Mouse (Mus musculus): Measurements from ENCODE around the gene Apoc1. TPM values are rescaled to one million over a fixed set of nuclear protein-coding genes. Genes with fewer than 3 reads are reported as not detected.

The Apoc1 gene
- not detected for polyA plus RNA-seq (2012; fragmentation: generic; extraction: Trizol)

DNA sequence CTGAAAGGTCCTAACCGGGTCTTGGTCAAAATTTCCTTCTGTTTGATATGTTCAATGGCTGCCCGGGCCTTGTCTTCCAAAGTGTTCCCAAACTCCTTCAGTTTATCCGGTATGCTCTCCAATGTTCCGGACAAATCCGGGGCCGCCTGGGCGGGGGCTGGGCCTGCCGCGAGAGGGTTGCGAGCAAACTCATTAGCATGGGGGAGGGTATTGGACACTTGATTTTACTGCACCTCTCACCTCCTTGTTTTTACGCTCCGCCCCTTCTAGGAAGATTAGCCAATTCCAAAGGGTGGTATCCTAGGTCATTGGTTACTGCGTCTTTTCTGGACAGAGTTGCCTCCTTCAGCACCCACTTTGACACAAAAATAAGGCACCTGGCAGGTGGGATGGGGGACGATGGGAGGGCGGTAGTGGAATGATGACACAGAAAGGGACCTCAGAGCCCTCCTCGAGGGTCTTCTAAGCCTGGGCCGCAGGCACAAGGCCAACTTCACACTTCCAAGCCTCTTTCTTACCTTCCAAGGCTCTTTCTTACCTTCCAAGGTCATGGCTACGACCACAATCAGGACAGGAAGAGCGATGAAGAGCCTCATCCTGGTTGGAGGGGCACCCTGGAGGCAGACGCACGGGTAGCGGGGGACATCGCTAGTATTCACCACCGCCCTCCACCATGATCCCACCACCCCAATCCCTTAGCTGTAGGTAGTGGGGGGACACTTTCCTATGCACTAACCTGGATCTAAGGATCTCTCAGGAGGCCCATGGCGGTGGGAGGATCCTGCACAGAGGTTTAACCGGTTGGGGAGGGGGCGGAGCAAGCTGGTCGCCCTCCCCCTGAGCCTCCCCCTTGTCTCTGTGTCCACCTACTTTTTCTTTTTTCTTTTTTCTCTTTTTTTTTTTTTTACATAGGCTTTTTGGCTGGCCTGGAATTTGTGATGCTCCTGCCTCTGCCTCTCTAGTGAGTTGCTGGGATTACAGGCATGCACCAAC is at the start of gene Apoc1:
Apoc1 (minus strand) TSS at position 788 of the 993 bp plus-strand sequence.
- Histone ChIP-seq H3K4me3 (no peak within 1 kb of the TSS), H3K36me3 (ENCODE audit: control insufficient read depth, insufficient read depth) (no peaks in the 10 kb centered on the region), H3K27me3 (ENCODE audit: control insufficient read depth, insufficient read depth, insufficient read length) (peaks cover 6% of the 10 kb centered on the region), H3K4me2 (ENCODE audit: low read depth) (no peak within 1 kb of the TSS), H3ac (ENCODE audit: control insufficient read depth, insufficient read length) (no peak within 1 kb of the TSS), H3K79me2 (ENCODE audit: control insufficient read depth, insufficient read depth) (no peaks in the 10 kb centered on the region)
- TF ChIP-seq SRF (IDR thresholded peaks at IDR 0.05; ENCODE audit: control insufficient read depth, insufficient read length, low read depth): no peak
- TF ChIP-seq CEBPB (IDR thresholded peaks at IDR 0.05; ENCODE audit: insufficient read depth, poor library complexity, severe bottlenecking): no peak
- no peak for TF ChIP-seq POLR2AphosphoS2 (IDR thresholded peaks at IDR 0.05; ENCODE audit: insufficient read length, low read depth)
- no peak for TF ChIP-seq MYOG (IDR thresholded peaks at IDR 0.05; ENCODE audit: control insufficient read depth in 1 of 3, insufficient read depth in 1 of 3, insufficient read length in 2 of 3, low read depth in 2 of 3)
- no peak for TF ChIP-seq MYOD1 (IDR thresholded peaks at IDR 0.05; ENCODE audit: control insufficient read depth in 1 of 3, insufficient read length in 2 of 3, low read depth in 2 of 3)
- no peak for TF ChIP-seq POLR2A (IDR thresholded peaks at IDR 0.05; ENCODE audit: insufficient read length, low read depth)
- TF ChIP-seq MAX (IDR thresholded peaks at IDR 0.05; ENCODE audit: low read depth): no peak
- TF ChIP-seq E2F4 (IDR thresholded peaks at IDR 0.05; ENCODE audit: insufficient read depth): no peak
- no peak for TF ChIP-seq TCF12 (IDR thresholded peaks at IDR 0.05; ENCODE audit: insufficient read depth, poor library complexity, severe bottlenecking)
- TF ChIP-seq TCF3 (IDR thresholded peaks at IDR 0.05; ENCODE audit: insufficient read length, low read depth): no peak
- TF ChIP-seq REST (IDR thresholded peaks at IDR 0.05; ENCODE audit: insufficient read depth, insufficient read length): no peak
- TF ChIP-seq USF1 (IDR thresholded peaks at IDR 0.05; ENCODE audit: low read depth): no peak

DNA sequence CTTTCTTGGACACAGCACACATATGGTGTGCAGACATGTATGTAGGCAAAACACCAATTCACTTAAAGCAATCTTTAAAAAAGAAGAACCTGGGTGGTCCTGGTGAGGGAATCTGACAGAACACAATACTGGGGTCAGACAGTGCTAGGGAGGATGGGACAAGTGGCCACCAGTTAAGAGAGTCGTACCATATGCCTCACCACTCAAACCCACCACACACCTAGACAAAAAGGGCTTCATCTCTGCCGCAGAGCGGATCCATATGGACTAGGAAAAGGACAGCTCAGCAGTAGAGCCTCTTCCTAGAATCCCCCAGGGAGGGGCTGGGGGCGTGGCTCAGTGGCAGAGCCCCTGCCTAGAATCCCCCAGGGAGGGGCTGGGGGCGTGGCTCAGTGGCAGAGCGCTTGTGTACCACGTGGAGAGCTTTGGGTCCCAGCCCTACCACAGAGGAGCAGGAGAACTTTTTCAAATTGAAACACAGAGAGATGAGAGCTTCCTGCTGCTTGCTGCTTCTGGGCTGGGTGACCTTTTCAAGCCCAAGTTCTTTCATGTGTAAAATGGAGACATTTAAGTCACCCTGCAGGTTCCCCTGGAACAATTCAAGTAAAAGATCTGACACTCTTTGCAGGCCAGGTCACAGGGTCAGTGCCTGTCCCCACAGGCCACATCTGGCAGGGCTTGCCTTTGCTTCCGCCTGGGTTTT is 49.0 kb upstream of the Apoc1 start:
- Histone ChIP-seq H3K36me3 (ENCODE audit: control insufficient read depth, insufficient read depth) (no peaks in the 10 kb centered on the region), H3ac (ENCODE audit: control insufficient read depth, insufficient read length) (no peak overlapping the region), H3K4me2 (ENCODE audit: low read depth) (no peak overlapping the region), H3K27me3 (ENCODE audit: control insufficient read depth, insufficient read depth, insufficient read length) (no peaks in the 10 kb centered on the region), H3K79me2 (ENCODE audit: control insufficient read depth, insufficient read depth) (no peaks in the 10 kb centered on the region), H3K4me3 (no peak overlapping the region)
- TF ChIP-seq SRF (IDR thresholded peaks at IDR 0.05; ENCODE audit: control insufficient read depth, insufficient read length, low read depth) (no peak), TCF3 (IDR thresholded peaks at IDR 0.05; ENCODE audit: insufficient read length, low read depth) (no peak), MYOG (IDR thresholded peaks at IDR 0.05; ENCODE audit: control insufficient read depth in 1 of 3, insufficient read depth in 1 of 3, insufficient read length in 2 of 3, low read depth in 2 of 3) (no peak), POLR2A (IDR thresholded peaks at IDR 0.05; ENCODE audit: insufficient read length, low read depth) (no peak), POLR2AphosphoS2 (IDR thresholded peaks at IDR 0.05; ENCODE audit: insufficient read length, low read depth) (no peak), MYOD1 (IDR thresholded peaks at IDR 0.05; ENCODE audit: control insufficient read depth in 1 of 3, insufficient read length in 2 of 3, low read depth in 2 of 3) (no peak), CEBPB (IDR thresholded peaks at IDR 0.05; ENCODE audit: insufficient read depth, poor library complexity, severe bottlenecking) (no peak), TCF12 (IDR thresholded peaks at IDR 0.05; ENCODE audit: insufficient read depth, poor library complexity, severe bottlenecking) (no peak), REST (IDR thresholded peaks at IDR 0.05; ENCODE audit: insufficient read depth, insufficient read length) (no peak), MAX (IDR thresholded peaks at IDR 0.05; ENCODE audit: low read depth) (no peak), E2F4 (IDR thresholded peaks at IDR 0.05; ENCODE audit: insufficient read depth) (no peak), USF1 (IDR thresholded peaks at IDR 0.05; ENCODE audit: low read depth) (no peak)

DNA sequence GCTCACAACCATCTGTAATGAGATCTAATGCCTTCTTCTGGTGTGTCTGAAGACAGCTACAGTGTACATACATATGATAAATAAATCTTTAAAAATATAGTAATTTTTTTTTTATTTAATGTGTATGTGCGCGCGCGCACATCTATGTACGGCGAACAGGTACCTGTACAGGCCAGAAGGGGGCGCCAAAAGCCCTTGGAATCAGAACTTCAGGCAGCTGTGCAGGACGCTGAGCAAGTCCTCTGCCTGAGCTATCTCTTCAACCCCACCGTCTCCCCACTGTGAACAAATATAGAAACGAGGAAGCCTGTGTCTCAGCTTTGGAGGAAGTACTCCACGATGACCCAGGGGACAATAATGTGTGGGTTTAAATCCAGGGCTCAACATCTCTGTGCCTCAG is 47.8 kb upstream of the Apoc1 start:
- H3K79me2 ChIP-seq (ENCODE audit: control insufficient read depth, insufficient read depth): no peaks in the 10 kb centered on the region
- no peaks in the 10 kb centered on the region for H3K36me3 ChIP-seq (ENCODE audit: control insufficient read depth, insufficient read depth)
- no peak for TF ChIP-seq TCF12 (IDR thresholded peaks at IDR 0.05; ENCODE audit: insufficient read depth, poor library complexity, severe bottlenecking)
- TF ChIP-seq SRF (IDR thresholded peaks at IDR 0.05; ENCODE audit: control insufficient read depth, insufficient read length, low read depth): no peak
- no peak for TF ChIP-seq REST (IDR thresholded peaks at IDR 0.05; ENCODE audit: insufficient read depth, insufficient read length)
- H3K27me3 ChIP-seq (ENCODE audit: control insufficient read depth, insufficient read depth, insufficient read length): no peaks in the 10 kb centered on the region
- H3ac ChIP-seq (ENCODE audit: control insufficient read depth, insufficient read length): no peak overlapping the region
- no peak overlapping the region for H3K4me3 ChIP-seq
- no peak overlapping the region for H3K4me2 ChIP-seq (ENCODE audit: low read depth)

DNA sequence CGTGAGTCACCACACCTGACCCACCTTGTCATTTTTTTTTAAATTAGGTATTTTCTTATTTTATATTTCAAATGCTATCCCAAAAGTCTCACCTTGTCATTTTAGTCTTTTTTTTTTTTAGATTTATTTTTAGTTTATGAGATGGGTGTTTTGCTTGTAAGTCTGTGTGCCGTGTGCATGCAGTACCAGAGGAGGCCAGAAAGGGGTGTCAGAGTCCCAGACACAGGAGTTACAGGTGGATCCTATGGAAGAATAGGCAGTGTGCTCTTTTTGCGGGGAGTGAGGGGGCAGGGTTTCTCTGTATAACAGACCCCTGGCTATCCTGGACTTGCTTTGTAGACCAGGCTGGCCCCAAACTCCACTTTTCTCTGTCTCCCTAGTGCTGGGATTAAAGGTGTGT is 46.3 kb upstream of the Apoc1 start:
- Histone ChIP-seq H3K36me3 (ENCODE audit: control insufficient read depth, insufficient read depth) (no peaks in the 10 kb centered on the region), H3K4me3 (no peak overlapping the region), H3K79me2 (ENCODE audit: control insufficient read depth, insufficient read depth) (no peaks in the 10 kb centered on the region), H3ac (ENCODE audit: control insufficient read depth, insufficient read length) (no peak overlapping the region), H3K27me3 (ENCODE audit: control insufficient read depth, insufficient read depth, insufficient read length) (no peaks in the 10 kb centered on the region), H3K4me2 (ENCODE audit: low read depth) (no peak overlapping the region)
- TF ChIP-seq E2F4 (IDR thresholded peaks at IDR 0.05; ENCODE audit: insufficient read depth): no peak
